Mouse (Mus musculus) kidney, adult 2 months (tissue): ENCODE data around the gene Ltbp3.

Source experiments
- CTCF ChIP-seq: fragments of 200-500 bp; conservative IDR thresholded peaks from 2 replicates; pipeline ENCODE4 v1.5.1; 2011; ENCODE audit warnings: low read depth, mild to moderate bottlenecking, control low read depth, low read length, moderate library complexity, mixed read lengths; ENCODE audit not compliant: insufficient read depth, insufficient read length
- POLR2A ChIP-seq: fragments of 200-500 bp; IDR thresholded peaks from one replicate; pipeline ENCODE4 v1.6.1; 2011; ENCODE audit warnings: low read depth, low read length, control low read depth

DNA sequence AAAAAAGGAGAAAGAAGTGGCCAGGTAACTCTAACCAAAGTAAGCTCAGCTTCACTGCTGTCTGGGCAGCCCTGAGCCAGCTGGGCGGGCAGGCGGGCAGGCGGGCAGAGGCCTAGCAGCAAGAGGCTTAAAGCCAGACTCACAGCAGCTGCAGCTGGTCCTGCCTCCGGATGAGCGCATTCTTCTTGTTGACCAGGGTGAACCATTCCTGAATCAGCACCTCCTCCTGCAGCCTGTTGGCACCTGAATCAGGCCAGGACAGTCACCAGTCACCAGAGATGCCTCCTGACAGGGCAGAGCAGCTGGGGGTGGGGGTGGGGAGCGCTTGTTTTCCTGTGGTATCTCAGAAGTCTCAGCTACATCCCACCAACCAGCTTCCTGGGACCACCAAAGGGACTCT, 30.6 kb upstream of the Ltbp3 start:
- TF ChIP-seq CTCF: no peak
- TF ChIP-seq POLR2A: no peak
